Mouse (Mus musculus): ENCODE results near the gene Krt88. TPM values are rescaled to one million over a fixed set of nuclear protein-coding genes. Genes with fewer than 3 reads are reported as not detected.

Krt88 gene
- total RNA-seq, 2 experiments from 2014 or later = not detected

- intact Hi-C loops (cut with DNase I) = no loop called here
Observed at GRCm38 (mm10) chr15:101472952-101473528, 25.5 kb downstream of the Krt88 start, which contains the start of gene Krt86. Gene Krt86 (plus strand): TSS chr15:101473478.

GRCm38 (mm10) chr15:101479007-101479665 is 31.6 kb downstream of the Krt88 start:
- intact Hi-C loops (cut with DNase I) = no loop called here
- peak; percentile 70 for DNase-seq

More at GRCm38 (mm10) chr15:101472952-101473528, 25.5 kb downstream of the Krt88 start, which contains the start of gene Krt86:
- DNase-seq = no peak

- intact Hi-C loops (cut with DNase I) = no loop called here
- DNase-seq = no peak
Observed at GRCm38 (mm10) chr15:101479666-101480060, 32.1 kb downstream of the Krt88 start.

GRCm38 (mm10) chr15:101482056-101482455 is 34.5 kb downstream of the Krt88 start:
- intact Hi-C loops (cut with DNase I) = no loop called here
- no peak for DNase-seq

GRCm38 (mm10) chr15:101483646-101484045 is 36.1 kb downstream of the Krt88 start:
- intact Hi-C loops (cut with DNase I) = no loop called here

GRCm38 (mm10) chr15:101484939-101485338 is 37.4 kb downstream of the Krt88 start:
- intact Hi-C loops (cut with DNase I) = no loop called here
- DNase-seq = no peak

More at GRCm38 (mm10) chr15:101483646-101484045, 36.1 kb downstream of the Krt88 start:
- DNase-seq = no peak

- no peak for DNase-seq
- intact Hi-C loops (cut with DNase I) = no loop called here
Observed at GRCm38 (mm10) chr15:101485911-101486635, 38.5 kb downstream of the Krt88 start.

GRCm38 (mm10) chr15:101491431-101491830 is 43.9 kb downstream of the Krt88 start, which contains the start of gene Krt83:
Gene Krt83 (minus strand): TSS chr15:101491512.
- DNase-seq = no peak
- intact Hi-C loops (cut with DNase I) = no loop called here

GRCm38 (mm10) chr15:101492718-101493117 is 45.2 kb downstream of the Krt88 start:
- intact Hi-C loops (cut with DNase I) = no loop called here
- DNase-seq = no peak

GRCm38 (mm10) chr15:101493713-101494112 is 46.2 kb downstream of the Krt88 start:
- intact Hi-C loops (cut with DNase I) = no loop called here
- DNase-seq = no peak

GRCm38 (mm10) chr15:101494203-101494602 is 46.7 kb downstream of the Krt88 start:
- no peak for DNase-seq
- intact Hi-C loops (cut with DNase I) = no loop called here

- DNase-seq = no peak
- intact Hi-C loops (cut with DNase I) = no loop called here
Observed at GRCm38 (mm10) chr15:101495266-101495665, 47.7 kb downstream of the Krt88 start.

- intact Hi-C loops (cut with DNase I) = no loop called here
- peak; percentile 37 for DNase-seq
Observed at GRCm38 (mm10) chr15:101497181-101497580, 49.6 kb downstream of the Krt88 start.

Other genes starting within 250 kb of the Krt88 start
- gene Grasp, start 223.6 kb upstream of the Krt88 start, total RNA-seq (2021) = 10 to 100 TPM; 12.3 to 13.5 TPM
- gene Nr4a1, start 193.5 kb upstream of the Krt88 start, total RNA-seq (2021) = 10 to 100 TPM; 20.1 to 22.6 TPM
- 10 to 100 TPM; 36.5 to 37.1 TPM for gene Atg101, start 163.5 kb upstream of the Krt88 start, total RNA-seq (2021)
- under 1 TPM in 1 of 2 experiments, not detected in 1; 0.56 TPM for gene 6030408B16Rik, start 154.5 kb upstream of the Krt88 start, total RNA-seq (2021)
- gene Krt80, start 77.6 kb upstream of the Krt88 start, total RNA-seq (2021) = under 1 TPM; 0.46 to 0.60 TPM
- gene Krt7, start 36.7 kb upstream of the Krt88 start, total RNA-seq (2021) = under 1 TPM in 1 of 2 experiments, not detected in 1; 0.16 TPM
- gene Krt87, start 8.9 kb upstream of the Krt88 start, total RNA-seq (2021) = under 1 TPM; 0.24 to 0.38 TPM
- not detected for gene Krt81, start 16.0 kb downstream of the Krt88 start, total RNA-seq (2021)
- not detected for gene Krt86, start 25.7 kb downstream of the Krt88 start, total RNA-seq (2021)
- gene Krt83, start 43.8 kb downstream of the Krt88 start, total RNA-seq (2021) = not detected
- not detected for gene Gm49425, start 69.5 kb downstream of the Krt88 start, total RNA-seq (2021)
- not detected for gene Krt84, start 85.1 kb downstream of the Krt88 start, total RNA-seq (2021)
- gene Krt82, start 102.9 kb downstream of the Krt88 start, total RNA-seq (2021) = not detected
- gene Krt90, start 115.2 kb downstream of the Krt88 start, total RNA-seq (2021) = not detected
- not detected for gene Krt75, start 126.2 kb downstream of the Krt88 start, total RNA-seq (2021)
- gene Gm5414, start 180.4 kb downstream of the Krt88 start, total RNA-seq (2021) = not detected
- not detected for gene Gm5478, start 199.6 kb downstream of the Krt88 start, total RNA-seq (2021)
- not detected for gene Krt6b, start 232.5 kb downstream of the Krt88 start, total RNA-seq (2021)
- not detected for gene Krt6a, start 246.6 kb downstream of the Krt88 start, total RNA-seq (2021)